11 mouse cellular contexts compared by ENCODE assay signal in genomic region chr1:166794622-166795244, GRCm38 (mm10).
DNase-seq lines count a peak whose midpoint lies in the region; ATAC-seq and TF ChIP-seq lines count a peak whose summit lies in the region.
"Had no signal": no experiment of that assay in that cellular context is flagged by ENCODE, and none has a peak within 500 bp of the region (broad histone marks: within the 10 kb centered on the region; RNA-seq: fewer than 3 reads in every experiment).

No protein-coding gene starts in this region.

- H3K4me1 ChIP-seq in embryonic facial prominence, embryonic 11.5 days (ENCODE audit: control insufficient read depth, insufficient read depth, low read length) = no peaks in the 10 kb centered on the region
- no peaks in the 10 kb centered on the region for H3K4me1 ChIP-seq in embryonic facial prominence, embryonic 10.5 days
- no peaks in the 10 kb centered on the region for H3K4me1 ChIP-seq in lung, embryonic 14.5 days (ENCODE audit: insufficient read depth)
- H3K4me1 ChIP-seq in neural tube, embryonic 15.5 days = peaks cover 5% of the 10 kb centered on the region; the same call in 1 of the 2 replicates
- H3K4me1 ChIP-seq: embryonic facial prominence, embryonic 13.5 days; limb, embryonic 12.5 days had no signal

- peak; percentile 50 for TF ChIP-seq CTCF in lung, embryonic 14.5 days (IDR thresholded peaks at IDR 0.05; ENCODE audit: low read depth)

- H3K9me3 ChIP-seq in embryonic facial prominence, embryonic 11.5 days (replicated peaks; ENCODE audit: control insufficient read depth, low read length) = no peaks in the 10 kb centered on the region
- no peaks in the 10 kb centered on the region for H3K9me3 ChIP-seq in embryonic facial prominence, embryonic 10.5 days
- H3K9me3 ChIP-seq in lung, embryonic 14.5 days (ENCODE audit: low read depth, low read length) = no peaks in the 10 kb centered on the region
- no peaks in the 10 kb centered on the region for H3K9me3 ChIP-seq in neural tube, embryonic 15.5 days (replicated peaks)
- H3K9me3 ChIP-seq: embryonic facial prominence, embryonic 13.5 days; limb, embryonic 12.5 days had no signal

- WGBS in embryonic facial prominence, embryonic 11.5 days = 67% methylated on average over 14 of the region's 14 CpGs
- WGBS in embryonic facial prominence, embryonic 10.5 days = 62% methylated on average over 14 of the region's 14 CpGs
- 55% methylated on average over 14 of the region's 14 CpGs for WGBS in lung, embryonic 14.5 days
- 28% methylated on average over 14 of the region's 14 CpGs for WGBS in neural tube, embryonic 15.5 days

- H3K4me3 ChIP-seq in embryonic facial prominence, embryonic 11.5 days (ENCODE audit: low read depth, low read length) = no peak overlapping the region
- no peak overlapping the region for H3K4me3 ChIP-seq in embryonic facial prominence, embryonic 10.5 days
- H3K4me3 ChIP-seq in lung, embryonic 14.5 days (ENCODE audit: low read depth, low read length) = no peak overlapping the region
- no peak overlapping the region for H3K4me3 ChIP-seq in neural tube, embryonic 15.5 days (replicated peaks)
- H3K4me3 ChIP-seq: embryonic facial prominence, embryonic 13.5 days; limb, embryonic 12.5 days had no signal

- ATAC-seq in embryonic facial prominence, embryonic 11.5 days (replicated peaks; ENCODE audit: insufficient number of reproducible peaks, low FRiP score, low TSS enrichment, low read depth) = no peak
- no peak for ATAC-seq in lung, embryonic 14.5 days (ENCODE audit: insufficient read depth)
- ATAC-seq in neural tube, embryonic 15.5 days (ENCODE audit: low FRiP score) = peak; percentile 47; the same call in 1 of the 2 replicates

- no peaks in the 10 kb centered on the region for H3K27me3 ChIP-seq in embryonic facial prominence, embryonic 11.5 days (ENCODE audit: control insufficient read depth, insufficient read depth, low read length)
- no peaks in the 10 kb centered on the region for H3K27me3 ChIP-seq in embryonic facial prominence, embryonic 10.5 days (replicated peaks; ENCODE audit: low read depth, poor library complexity, severe bottlenecking)
- no peaks in the 10 kb centered on the region for H3K27me3 ChIP-seq in lung, embryonic 14.5 days (ENCODE audit: insufficient read depth, low read length)
- no peaks in the 10 kb centered on the region for H3K27me3 ChIP-seq in neural tube, embryonic 15.5 days (replicated peaks)
- H3K27me3 ChIP-seq: embryonic facial prominence, embryonic 13.5 days; limb, embryonic 12.5 days had no signal

- DNase-seq in embryonic facial prominence, embryonic 11.5 days (ENCODE audit: low spot score) = peak; percentile 43
- no peak for DNase-seq in embryonic facial prominence, embryonic 10.5 days (ENCODE audit: low spot score)
- DNase-seq in lung, embryonic 14.5 days = peak; percentile 46
- DNase-seq in lung, adult 18-20 months = no peak
- peak; percentile 78 to 80 for DNase-seq in cerebellum, postnatal 14 days
- no peak for DNase-seq in spleen, postnatal 36 days (ENCODE audit: low spot score in 2 of 2)
- DNase-seq in heart, postnatal 25 days (ENCODE audit: low spot score) = no peak
- DNase-seq: thymus, postnatal 36 days had no signal

- no peaks in the 10 kb centered on the region for H3K36me3 ChIP-seq in embryonic facial prominence, embryonic 11.5 days (replicated peaks; ENCODE audit: control insufficient read depth, insufficient read depth, low read depth, low read length)
- no peaks in the 10 kb centered on the region for H3K36me3 ChIP-seq in embryonic facial prominence, embryonic 10.5 days (replicated peaks)
- H3K36me3 ChIP-seq in lung, embryonic 14.5 days (ENCODE audit: insufficient read depth) = no peaks in the 10 kb centered on the region
- no peaks in the 10 kb centered on the region for H3K36me3 ChIP-seq in neural tube, embryonic 15.5 days
- H3K36me3 ChIP-seq: embryonic facial prominence, embryonic 13.5 days; limb, embryonic 12.5 days had no signal

- intact Hi-C loops in heart, postnatal 25 days (cut with DNase I) = no loop called here

- no peak overlapping the region for H3K4me2 ChIP-seq in embryonic facial prominence, embryonic 11.5 days (ENCODE audit: low read depth, low read length)
- H3K4me2 ChIP-seq in lung, embryonic 14.5 days = no peak overlapping the region
- H3K4me2 ChIP-seq in neural tube, embryonic 15.5 days = no peak overlapping the region
- H3K4me2 ChIP-seq: embryonic facial prominence, embryonic 13.5 days; limb, embryonic 12.5 days had no signal

- no peak overlapping the region for H3K9ac ChIP-seq in embryonic facial prominence, embryonic 11.5 days (replicated peaks; ENCODE audit: low read length)
- H3K9ac ChIP-seq in lung, embryonic 14.5 days = no peak overlapping the region
- no peak overlapping the region for H3K9ac ChIP-seq in neural tube, embryonic 15.5 days (replicated peaks)
- H3K9ac ChIP-seq: embryonic facial prominence, embryonic 13.5 days; limb, embryonic 12.5 days had no signal

- no peak overlapping the region for H3K27ac ChIP-seq in embryonic facial prominence, embryonic 11.5 days (replicated peaks; ENCODE audit: low read depth, low read length)
- no peak overlapping the region for H3K27ac ChIP-seq in embryonic facial prominence, embryonic 10.5 days (replicated peaks)
- H3K27ac ChIP-seq in lung, embryonic 14.5 days (ENCODE audit: low read depth) = no peak overlapping the region
- H3K27ac ChIP-seq in neural tube, embryonic 15.5 days (replicated peaks) = no peak overlapping the region
- H3K27ac ChIP-seq: embryonic facial prominence, embryonic 13.5 days; limb, embryonic 12.5 days had no signal

Comparison
In these comparisons a context has a peak if more than half of its experiments do, and no peak if none do; other contexts are left out.
1. DNase-seq: peak in embryonic facial prominence, embryonic 11.5 days (single experiment), lung, embryonic 14.5 days (single experiment) and cerebellum, postnatal 14 days (2 of 2); none in embryonic facial prominence, embryonic 10.5 days (single experiment), lung, adult 18-20 months (0 of 2), spleen, postnatal 36 days (0 of 2) and heart, postnatal 25 days (single experiment).